Mouse (Mus musculus) retina, postnatal 1 day (tissue): ENCODE data around the gene Gm20403.
"Not testable (repeated sequence)": the region's sequence is repeated elsewhere in the genome, so short reads cannot be mapped to it uniquely, and the experiment has no call there.

ENCODE experiments used
- DNase-seq: peaks from one replicate; pipeline ENCODE4 v3.0.0-alpha.2; 2012

Gene Gm20403

GRCm38 (mm10) chr12:54992814-54993213 lies 6.5 kb upstream of the Gm20403 start:
- no peak for DNase-seq

- no peak for DNase-seq
Measured at GRCm38 (mm10) chr12:54988323-54988850, 2.1 kb upstream of the Gm20403 start.

- no peak for DNase-seq
Measured at GRCm38 (mm10) chr12:54987156-54987555, 827 bp upstream of the Gm20403 start.

GRCm38 (mm10) chr12:54985257-54986051 lies 875 bp downstream of the Gm20403 start:
- peak; percentile 73 for DNase-seq

- peak; percentile 76 for DNase-seq
Measured at GRCm38 (mm10) chr12:54984701-54985256, 1.6 kb downstream of the Gm20403 start.

- DNase-seq, result no peak
Measured at GRCm38 (mm10) chr12:54982935-54983715, 3.2 kb downstream of the Gm20403 start.

- no peak for DNase-seq
Measured at GRCm38 (mm10) chr12:54981962-54982361, 4.4 kb downstream of the Gm20403 start.

- DNase-seq, result no peak
Measured at GRCm38 (mm10) chr12:54980939-54981338, 5.4 kb downstream of the Gm20403 start.

- no peak for DNase-seq
Measured at GRCm38 (mm10) chr12:54980532-54980931, 5.8 kb downstream of the Gm20403 start.

- DNase-seq, result no peak
Measured at GRCm38 (mm10) chr12:54969033-54969432, 17.3 kb downstream of the Gm20403 start.

- DNase-seq, result no peak
Measured at GRCm38 (mm10) chr12:54965532-54966160, 20.7 kb downstream of the Gm20403 start.

- no peak for DNase-seq
Measured at GRCm38 (mm10) chr12:54959569-54959968, 26.8 kb downstream of the Gm20403 start.

- no peak for DNase-seq
Measured at GRCm38 (mm10) chr12:54956974-54957373, 29.4 kb downstream of the Gm20403 start.

- no peak for DNase-seq
Measured at GRCm38 (mm10) chr12:54956457-54956856, 29.9 kb downstream of the Gm20403 start.

GRCm38 (mm10) chr12:54946116-54946515 lies 40.2 kb downstream of the Gm20403 start:
- peak; percentile 84 for DNase-seq

GRCm38 (mm10) chr12:54942586-54943157 lies 43.7 kb downstream of the Gm20403 start:
- not testable (repeated sequence) for DNase-seq

- not testable (repeated sequence) for DNase-seq
Measured at GRCm38 (mm10) chr12:54937581-54938343, 48.6 kb downstream of the Gm20403 start.
